In the genomic region with DNA sequence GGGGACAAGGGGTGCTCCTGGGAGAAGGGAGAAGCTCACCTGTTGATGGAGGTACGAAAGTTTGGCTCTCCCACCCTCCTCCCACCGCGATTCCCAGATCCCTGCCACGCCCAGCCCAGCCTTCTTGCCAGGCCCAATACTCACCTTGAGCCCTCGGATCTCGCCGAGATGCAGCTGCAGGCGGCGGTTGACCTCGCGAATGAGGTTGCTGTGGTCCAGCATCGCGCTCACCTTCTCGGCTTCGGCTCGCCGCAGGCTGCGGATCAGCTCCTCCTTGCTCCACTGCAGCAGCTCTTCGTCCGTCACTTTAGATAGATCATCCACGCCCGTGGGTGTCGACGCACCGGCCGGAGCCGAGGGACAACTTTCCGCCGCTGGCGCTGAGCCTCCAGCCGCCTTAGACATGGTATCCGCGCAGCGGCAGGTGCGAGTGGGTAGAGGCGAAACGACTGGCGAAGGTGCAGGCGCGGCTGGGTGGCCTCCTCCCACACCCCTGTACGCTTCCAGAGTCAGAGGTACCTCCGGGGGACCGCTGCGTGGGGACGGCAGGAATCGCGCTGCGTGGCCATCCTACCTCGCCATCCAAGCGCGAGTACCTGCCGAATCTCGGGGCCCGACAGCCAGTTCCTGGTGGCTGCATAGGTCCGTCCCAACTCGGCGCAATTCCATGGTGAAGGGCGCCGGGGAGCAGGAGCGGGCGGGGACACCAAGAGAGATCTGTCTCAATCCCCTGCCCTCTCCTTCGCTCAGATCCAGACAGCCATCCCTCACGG, we compare ENCODE assay signal across 7 mouse cellular contexts. TPM values are rescaled to one million over a fixed set of nuclear protein-coding genes. Genes with fewer than 3 reads are reported as not detected.
DNase-seq lines count a peak whose midpoint lies in the region; ATAC-seq and TF ChIP-seq lines count a peak whose summit lies in the region.

No protein-coding gene starts in this region.

- WGBS in lung, adult 2 months: 1% methylated on average over 63 of the region's 63 CpGs
- whole genome bisulfite sequencing in intestine, postnatal 0 days: under 1% methylated on average over 56 of the region's 63 CpGs

- peaks cover 24% of the 10 kb centered on the region for H3K27me3 ChIP-seq in intestine, postnatal 0 days (replicated peaks; ENCODE audit: control insufficient read depth, insufficient read depth, low read length)

- no peaks in the 10 kb centered on the region; the same call in 1 of the 2 replicates for H3K4me1 ChIP-seq in lung, adult 2 months (ENCODE audit: control insufficient read depth, insufficient read depth, low read length)
- no peaks in the 10 kb centered on the region for H3K4me1 ChIP-seq in intestine, postnatal 0 days (replicated peaks; ENCODE audit: control insufficient read depth, insufficient read depth, low read length)

- no peak for TF ChIP-seq CTCF in lung, adult 2 months (IDR thresholded peaks at IDR 0.05; ENCODE audit: insufficient read depth, low read length)
- TF ChIP-seq CTCF in intestine, postnatal 0 days (IDR thresholded peaks at IDR 0.05; ENCODE audit: low read depth): no peak

- peak overlapping the region; percentile 86 for H3K4me3 ChIP-seq in lung, adult 2 months (replicated peaks; ENCODE audit: extremely low read depth, low read depth, low read length)
- peak overlapping the region; percentile 43 for H3K4me3 ChIP-seq in intestine, postnatal 0 days (ENCODE audit: low read depth, low read length)

- no peaks in the 10 kb centered on the region for H3K9me3 ChIP-seq in intestine, postnatal 0 days (ENCODE audit: control insufficient read depth)

- peak overlapping the region; percentile 73 for H3K4me2 ChIP-seq in intestine, postnatal 0 days (replicated peaks; ENCODE audit: low read depth)

- ATAC-seq in intestine, postnatal 0 days: no peak; the same call in 1 of the 2 replicates
- ATAC-seq in megakaryocyte, adult 5-6 weeks (ENCODE audit: poor library complexity, severe bottlenecking): 0 out of 2 replicates have a peak, but pooled peaks have one; percentile 30

- intact Hi-C loops in gastrocnemius, postnatal 36 days (cut with DNase I): no loop called here

- H3K27ac ChIP-seq in intestine, postnatal 0 days (ENCODE audit: low read depth, low read length): no peak overlapping the region

- peak overlapping the region; percentile 40; the same call in 1 of the 2 replicates for H3K9ac ChIP-seq in intestine, postnatal 0 days (ENCODE audit: low read depth, low read length)

- no peak for DNase-seq in lung, adult 2 months
- no peak for DNase-seq in lung, postnatal 25 days (ENCODE audit: low spot score)
- peak; percentile 24 for DNase-seq in embryo, embryonic 10.5 days (ENCODE audit: low spot score)
- peak; percentile 4 to 13 for DNase-seq in gastrocnemius, postnatal 36 days
- peak; percentile 7 for DNase-seq in yolk sac, embryonic 10.5 days (ENCODE audit: low spot score)

- no peak for TF ChIP-seq POLR2A in lung, adult 2 months (IDR thresholded peaks at IDR 0.05; ENCODE audit: borderline replicate concordance, extremely low read depth, low read depth, low read length)

- no peaks in the 10 kb centered on the region for H3K36me3 ChIP-seq in intestine, postnatal 0 days (ENCODE audit: control insufficient read depth, insufficient read depth)

RNA-seq across cellular contexts. Expression of gene Ccdc85a, which starts 0.8 kb away (rescaled TPM):
- 14.6 and 19.8 TPM in 2 replicates for polyA plus RNA-seq in lung, adult 2 months (2012; rRNA removed)
- 1 to 10 TPM; 5.8 to 6.5 TPM for total RNA-seq in gastrocnemius, postnatal 36 days (2021)
- polyA plus RNA-seq in intestine, postnatal 0 days (2015; fragmentation: Nextera tagmentation; extraction: Ambion mirVana): 0.53 and 0.64 TPM in 2 replicates
- not detected in 2 replicates for total RNA-seq in megakaryocyte, adult 5-6 weeks (2015)
- not detected in 2 replicates for total RNA-seq in megakaryocyte, adult 5-6 weeks (2017)

Comparison
In these comparisons a context has a peak if more than half of its experiments do, and no peak if none do; other contexts are left out.
1. DNase-seq: peak in embryo, embryonic 10.5 days (single experiment), gastrocnemius, postnatal 36 days (2 of 2) and yolk sac, embryonic 10.5 days (single experiment); none in lung, adult 2 months (single experiment) and lung, postnatal 25 days (single experiment).
2. RNA of gene Ccdc85a, which starts 0.8 kb away (total RNA-seq): 5.8 to 6.5 TPM in gastrocnemius, postnatal 36 days; not detected in megakaryocyte, adult 5-6 weeks; every median in the first group is over 4 times any median in the second.